Mouse (Mus musculus) regulatory T cell (primary cell): ENCODE measurements around the gene Sptbn2.
"Not testable (repeated sequence)": the region's sequence is repeated elsewhere in the genome, so short reads cannot be mapped to it uniquely, and the experiment has no call there.

Experiments used
- in situ Hi-C: fragments of 300-600 bp; cut with MboI, MseI; formaldehyde crosslinking; loops from one replicate; pipeline ENCODE4 v1.15.1; 2025; ENCODE audit warnings: high pct_unique_total_duplicates

The Sptbn2 gene

GRCm38 (mm10) chr19:4720671-4721244 lies 9.8 kb downstream of the Sptbn2 start:
- in situ Hi-C loops, result no loop called here

- in situ Hi-C loops, result no loop called here
Observed at GRCm38 (mm10) chr19:4729186-4729585, 18.2 kb downstream of the Sptbn2 start.

- in situ Hi-C loops, result no loop called here
Observed at GRCm38 (mm10) chr19:4733052-4733451, 22.1 kb downstream of the Sptbn2 start.

- in situ Hi-C loops, result no loop called here
Observed at GRCm38 (mm10) chr19:4737866-4738265, 26.9 kb downstream of the Sptbn2 start.

DNA sequence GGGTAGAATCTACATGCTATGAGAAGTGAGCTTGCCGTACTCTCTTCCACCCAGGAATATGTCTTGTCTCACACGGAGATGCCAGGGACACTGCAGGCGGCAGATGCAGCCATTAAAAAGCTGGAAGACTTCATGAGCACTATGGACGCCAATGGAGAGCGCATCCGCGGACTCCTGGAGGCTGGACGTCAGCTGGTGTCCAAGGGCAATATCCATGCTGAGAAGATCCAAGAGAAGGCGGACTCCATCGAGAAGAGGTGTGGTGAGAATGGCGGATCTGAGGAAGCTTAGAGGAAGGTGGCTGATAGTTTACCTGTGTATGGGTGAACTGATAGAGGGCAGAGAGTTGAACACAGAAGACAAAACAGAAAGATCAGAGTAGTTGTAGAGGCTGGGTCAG lies 28.1 kb downstream of the Sptbn2 start:
- in situ Hi-C loops, result no loop called here

DNA sequence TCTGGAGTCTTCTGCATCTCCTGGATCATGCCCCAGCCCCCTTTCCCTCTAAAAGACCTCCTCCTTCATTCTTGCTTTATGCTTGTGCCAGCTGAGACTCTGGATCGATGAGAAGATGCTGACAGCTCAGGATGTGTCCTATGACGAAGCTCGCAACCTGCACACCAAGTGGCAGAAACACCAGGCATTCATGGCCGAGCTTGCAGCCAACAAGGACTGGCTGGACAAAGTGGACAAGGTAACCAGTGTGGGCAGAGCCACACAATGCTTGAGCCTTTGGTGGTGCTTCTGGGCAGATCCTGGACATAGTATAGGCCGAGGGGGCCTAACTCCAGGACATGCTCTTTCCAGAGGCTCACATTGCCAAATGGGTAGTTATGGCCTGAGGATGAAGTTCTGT lies 28.8 kb downstream of the Sptbn2 start:
- in situ Hi-C loops, result loop anchor here (5.0 kb wide), 1 partner anchor 92 kb away; no protein-coding TSS in a partner anchor

DNA sequence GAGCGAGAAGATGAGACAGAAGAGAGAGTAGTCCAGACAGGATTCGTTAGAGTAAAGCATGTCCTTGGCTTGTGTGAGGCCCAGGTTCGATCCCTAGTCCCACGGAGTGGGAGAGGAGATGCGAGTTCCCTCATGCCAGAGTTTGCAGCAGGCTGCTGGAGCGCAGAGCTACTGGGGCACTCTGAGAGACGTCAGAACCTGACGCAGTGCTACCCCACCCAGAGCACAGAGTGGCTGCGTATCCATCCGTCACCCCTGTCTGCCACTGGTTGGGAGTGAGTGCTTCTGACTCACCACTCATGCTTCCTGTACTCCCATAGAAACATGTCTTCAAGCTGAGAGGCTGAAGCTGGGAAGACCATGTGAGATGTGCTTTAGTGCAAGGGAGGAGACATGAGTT lies 30.5 kb downstream of the Sptbn2 start:
- in situ Hi-C loops, result loop anchor here (5.0 kb wide), 1 partner anchor 94 kb away; no protein-coding TSS in a partner anchor

DNA sequence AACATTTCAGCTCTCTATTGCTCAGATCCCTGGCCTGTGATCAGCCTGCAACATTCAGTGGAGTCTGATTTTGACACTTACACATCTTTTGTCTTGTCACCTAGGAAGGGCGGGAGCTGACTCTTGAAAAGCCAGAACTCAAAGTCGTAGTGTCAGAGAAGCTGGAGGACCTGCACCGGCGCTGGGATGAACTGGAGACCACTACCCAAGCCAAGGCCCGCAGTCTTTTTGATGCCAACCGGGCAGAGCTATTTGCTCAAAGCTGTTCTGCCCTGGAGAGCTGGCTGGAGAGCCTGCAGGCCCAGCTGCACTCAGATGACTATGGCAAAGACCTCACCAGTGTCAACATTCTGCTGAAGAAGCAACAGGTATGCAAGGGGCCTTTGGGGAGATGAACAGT lies 31.3 kb downstream of the Sptbn2 start:
- in situ Hi-C loops, result loop anchor here (5.0 kb wide), 1 partner anchor 95 kb away; no protein-coding TSS in a partner anchor

DNA sequence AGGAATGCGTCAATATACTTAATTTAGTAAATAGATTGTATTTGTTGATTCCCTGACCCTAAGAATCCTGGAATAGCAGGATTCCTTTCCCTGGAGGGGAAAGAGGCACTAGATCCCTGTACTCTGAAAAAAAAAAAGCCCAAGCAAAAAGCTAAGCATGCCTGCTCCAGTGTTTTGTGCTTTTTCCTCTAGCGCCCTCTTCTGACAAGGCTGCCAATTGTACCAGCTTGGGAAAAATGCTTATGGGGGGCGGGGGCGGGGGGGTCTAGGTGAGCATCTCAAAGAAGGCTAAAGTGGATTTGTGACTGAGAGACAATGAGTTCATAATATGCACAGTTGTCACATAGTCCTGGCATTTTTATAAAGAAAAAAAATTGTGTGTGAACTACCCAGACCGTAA lies 32.6 kb downstream of the Sptbn2 start:
- in situ Hi-C loops, result loop anchor here (5.0 kb wide), 1 partner anchor 96 kb away; no protein-coding TSS in a partner anchor

- in situ Hi-C loops, result loop anchor here (5.0 kb wide), 1 partner anchor 97 kb away; no protein-coding TSS in a partner anchor
Observed at GRCm38 (mm10) chr19:4744026-4744425, 33.1 kb downstream of the Sptbn2 start.

DNA sequence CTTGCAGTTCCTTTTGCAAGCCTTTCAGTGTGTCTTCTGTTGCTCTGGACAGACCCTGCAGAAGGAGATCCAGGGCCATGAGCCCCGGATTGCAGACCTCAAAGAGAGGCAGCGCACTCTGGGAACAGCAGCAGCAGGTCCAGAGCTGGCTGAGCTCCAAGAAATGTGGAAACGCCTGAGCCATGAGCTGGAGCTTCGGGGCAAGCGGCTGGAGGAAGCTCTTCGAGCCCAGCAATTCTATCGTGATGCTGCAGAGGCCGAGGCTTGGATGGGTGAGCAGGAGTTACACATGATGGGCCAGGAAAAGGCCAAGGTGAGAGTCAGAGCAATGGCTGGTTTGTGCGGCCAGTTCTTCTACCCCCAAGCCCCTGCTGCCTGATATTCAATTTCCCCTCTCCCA lies 34.1 kb downstream of the Sptbn2 start:
- in situ Hi-C loops, result no loop called here

DNA sequence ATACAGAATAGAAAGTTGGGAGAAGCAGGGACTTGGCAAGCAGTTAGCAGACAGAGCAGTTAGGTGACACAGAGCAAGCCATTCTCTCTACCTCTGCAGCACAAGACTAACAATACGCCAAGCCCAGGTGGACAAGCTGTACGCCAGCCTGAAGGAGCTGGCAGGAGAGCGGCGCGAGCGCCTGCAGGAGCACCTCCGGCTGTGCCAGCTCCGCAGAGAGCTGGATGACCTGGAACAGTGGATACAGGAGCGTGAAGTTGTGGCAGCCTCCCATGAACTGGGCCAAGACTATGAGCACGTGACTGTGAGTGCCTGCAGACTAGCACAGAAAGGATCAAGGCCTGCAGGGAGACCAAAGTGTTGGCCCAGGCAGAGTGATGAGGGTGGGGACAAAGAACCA lies 34.7 kb downstream of the Sptbn2 start:
- in situ Hi-C loops, result no loop called here

DNA sequence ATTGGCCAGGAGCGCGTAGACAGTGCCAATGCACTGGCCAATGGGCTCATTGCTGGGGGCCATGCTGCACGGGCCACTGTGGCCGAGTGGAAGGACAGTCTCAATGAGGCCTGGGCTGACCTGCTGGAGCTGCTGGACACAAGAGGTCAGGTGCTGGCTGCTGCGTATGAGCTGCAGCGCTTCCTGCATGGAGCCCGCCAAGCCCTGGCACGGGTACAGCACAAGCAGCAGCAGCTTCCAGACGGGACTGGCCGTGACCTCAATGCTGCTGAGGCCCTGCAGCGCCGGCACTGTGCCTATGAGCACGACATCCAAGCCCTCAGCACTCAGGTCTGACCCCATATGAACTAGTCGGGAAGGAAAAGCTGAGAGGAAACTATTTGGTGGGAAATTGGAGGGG lies 35.6 kb downstream of the Sptbn2 start:
- in situ Hi-C loops, result no loop called here

DNA sequence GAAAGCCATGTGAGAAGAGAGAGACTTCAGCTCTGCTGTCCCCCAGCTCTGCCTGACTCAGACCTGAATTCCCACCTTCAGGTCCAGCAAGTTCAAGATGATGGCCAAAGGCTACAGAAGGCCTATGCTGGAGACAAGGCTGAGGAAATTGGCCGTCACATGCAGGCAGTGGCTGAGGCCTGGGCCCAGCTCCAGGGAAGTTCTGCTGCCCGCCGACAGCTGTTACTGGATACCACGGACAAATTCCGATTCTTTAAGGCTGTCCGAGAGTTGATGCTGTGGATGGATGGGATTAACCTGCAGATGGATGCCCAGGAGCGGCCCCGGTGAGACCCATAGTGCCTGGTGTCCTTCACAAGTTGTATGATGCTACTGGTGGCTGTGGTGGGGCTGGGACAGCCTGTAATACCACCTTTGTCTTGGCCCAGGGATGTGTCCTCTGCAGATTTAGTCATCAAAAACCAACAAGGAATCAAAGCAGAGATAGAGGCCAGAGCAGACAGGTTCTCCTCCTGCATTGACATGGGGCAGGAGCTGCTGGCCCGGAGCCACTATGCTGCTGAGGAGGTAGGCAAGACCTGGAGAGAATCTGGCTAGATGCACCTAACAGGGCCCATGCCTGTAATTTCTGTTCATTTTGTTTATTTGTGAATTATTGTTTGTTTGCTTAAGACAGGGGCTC lies 36.8 kb downstream of the Sptbn2 start:
- in situ Hi-C loops, result no loop called here

DNA sequence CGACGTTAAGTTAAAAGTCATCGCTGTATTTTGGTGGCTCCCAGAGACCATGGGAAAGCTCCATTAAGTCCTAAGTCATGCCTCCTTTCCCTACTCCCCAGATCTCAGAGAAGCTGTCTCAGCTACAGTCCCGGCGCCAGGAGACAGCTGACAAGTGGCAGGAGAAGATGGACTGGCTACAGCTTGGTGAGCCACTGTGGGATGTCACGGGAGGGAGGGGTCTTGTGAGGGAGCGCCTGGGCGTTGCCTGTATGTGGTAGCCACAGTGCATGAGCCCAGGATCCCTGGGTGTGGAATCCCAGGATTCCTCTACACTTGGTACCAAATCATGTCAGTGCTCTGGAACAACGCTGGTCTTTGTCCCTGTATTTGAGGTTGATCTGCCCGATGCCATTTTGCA lies 37.5 kb downstream of the Sptbn2 start:
- in situ Hi-C loops, result no loop called here

- in situ Hi-C loops, result loop anchor here (10.0 kb wide), 1 partner anchor 225 kb away; no protein-coding TSS in a partner anchor
Observed at GRCm38 (mm10) chr19:4749975-4750374, 39.0 kb downstream of the Sptbn2 start.

- in situ Hi-C loops, result loop anchor here (5.0 to 10.0 kb wide), 2 partner anchors 37 to 219 kb away; partner anchors contain the start of gene Rbm4
Observed at GRCm38 (mm10) chr19:4755565-4756192, 44.7 kb downstream of the Sptbn2 start.

- in situ Hi-C loops, result loop anchor here (5.0 to 10.0 kb wide), 2 partner anchors 36 to 218 kb away; partner anchors contain the start of gene Rbm4
Observed at GRCm38 (mm10) chr19:4756193-4756911, 45.4 kb downstream of the Sptbn2 start, which contains the start of gene Rbm4b. TSS of gene Rbm4b (plus strand) at chr19:4756497.

DNA sequence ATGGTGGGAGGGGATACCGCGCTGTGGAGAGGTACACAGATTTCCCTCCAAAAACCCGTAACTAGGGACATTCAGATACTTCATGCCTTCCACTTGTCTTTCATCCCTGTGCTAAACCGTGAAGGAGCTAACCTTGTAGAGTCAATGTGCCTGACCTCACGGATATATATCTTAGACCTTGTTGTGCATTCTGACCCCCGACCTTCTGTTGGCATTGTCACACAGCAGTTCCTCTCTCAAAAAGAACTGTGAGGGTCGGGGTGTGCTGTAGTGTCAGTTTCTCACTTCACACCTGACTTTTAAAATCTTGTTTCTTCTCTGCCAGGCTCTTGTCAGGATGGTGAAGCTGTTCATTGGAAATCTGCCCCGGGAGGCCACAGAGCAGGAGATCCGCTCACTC lies 46.0 kb downstream of the Sptbn2 start:
- in situ Hi-C loops, result loop anchor here (5.0 to 10.0 kb wide), 2 partner anchors 35 to 218 kb away; partner anchors contain the start of gene Rbm4

- in situ Hi-C loops, result not testable (repeated sequence)
Observed at GRCm38 (mm10) chr19:4760544-4760943, 49.6 kb downstream of the Sptbn2 start.

- in situ Hi-C loops, result no loop called here
Observed at GRCm38 (mm10) chr19:4762876-4763275, 51.9 kb downstream of the Sptbn2 start.
